Mouse (Mus musculus): ENCODE data around the gene Ltb4r1.

Ltb4r1 gene

GRCm38 (mm10) chr14:55747051-55747847 lies 18.5 kb upstream of the Ltb4r1 start:
- DNase-seq (ENCODE audit: low read depth): no peak

- no peak for DNase-seq (ENCODE audit: low read depth)
These were observed 8.2 kb upstream of the Ltb4r1 start for GRCm38 (mm10) chr14:55757566-55757965.

GRCm38 (mm10) chr14:55758363-55758784 lies 7.4 kb upstream of the Ltb4r1 start, which contains the start of gene Cideb:
Gene Cideb (minus strand): TSS chr14:55758458.
- peak; percentile 59 for DNase-seq (ENCODE audit: low read depth)

- peak; percentile 86 for DNase-seq (ENCODE audit: low read depth)
These were observed 5.6 kb upstream of the Ltb4r1 start for GRCm38 (mm10) chr14:55760156-55760555.

GRCm38 (mm10) chr14:55761163-55761562 lies 4.6 kb upstream of the Ltb4r1 start, which contains the start of gene Ltb4r2:
Gene Ltb4r2 (plus strand): TSS chr14:55761428.
- no peak for DNase-seq (ENCODE audit: low read depth)

- no peak for DNase-seq (ENCODE audit: low read depth)
These were observed 3.6 kb upstream of the Ltb4r1 start for GRCm38 (mm10) chr14:55762001-55762821.

- no peak for DNase-seq (ENCODE audit: low read depth)
These were observed 2.6 kb upstream of the Ltb4r1 start for GRCm38 (mm10) chr14:55763166-55763565.

- DNase-seq (ENCODE audit: low read depth): no peak
These were observed 2.0 kb downstream of the Ltb4r1 start for GRCm38 (mm10) chr14:55767519-55768414.

GRCm38 (mm10) chr14:55768555-55768954 lies 2.8 kb downstream of the Ltb4r1 start:
- DNase-seq (ENCODE audit: low read depth): no peak

GRCm38 (mm10) chr14:55769087-55769703 lies 3.4 kb downstream of the Ltb4r1 start:
- DNase-seq (ENCODE audit: low read depth): no peak

GRCm38 (mm10) chr14:55776711-55777110 lies 10.9 kb downstream of the Ltb4r1 start:
- DNase-seq (ENCODE audit: low read depth): no peak

- DNase-seq (ENCODE audit: low read depth): no peak
These were observed 11.4 kb downstream of the Ltb4r1 start for GRCm38 (mm10) chr14:55777176-55777575.

- DNase-seq (ENCODE audit: low read depth): no peak
These were observed 12.0 kb downstream of the Ltb4r1 start for GRCm38 (mm10) chr14:55777806-55778205.

- DNase-seq (ENCODE audit: low read depth): no peak
These were observed 12.9 kb downstream of the Ltb4r1 start for GRCm38 (mm10) chr14:55778686-55779085.

- DNase-seq (ENCODE audit: low read depth): no peak
These were observed 13.9 kb downstream of the Ltb4r1 start for GRCm38 (mm10) chr14:55779656-55780055.

GRCm38 (mm10) chr14:55780736-55781135 lies 15.0 kb downstream of the Ltb4r1 start:
- no peak for DNase-seq (ENCODE audit: low read depth)

- peak; percentile 83 for DNase-seq (ENCODE audit: low read depth)
These were observed 15.5 kb downstream of the Ltb4r1 start for GRCm38 (mm10) chr14:55781310-55781709.

- no peak for DNase-seq (ENCODE audit: low read depth)
These were observed 16.7 kb downstream of the Ltb4r1 start for GRCm38 (mm10) chr14:55782361-55782960.

GRCm38 (mm10) chr14:55783171-55783957 lies 17.6 kb downstream of the Ltb4r1 start:
- DNase-seq (ENCODE audit: low read depth): no peak

GRCm38 (mm10) chr14:55783958-55784235 lies 18.1 kb downstream of the Ltb4r1 start, which contains the start of gene Adcy4:
Gene Adcy4 (minus strand): TSS chr14:55784095.
- no peak for DNase-seq (ENCODE audit: low read depth)

Data from naive thymus-derived CD4-positive, alpha-beta T cell, adult 2 months (primary cell).